8 mouse cellular contexts compared by ENCODE assay signal in the genomic region with DNA sequence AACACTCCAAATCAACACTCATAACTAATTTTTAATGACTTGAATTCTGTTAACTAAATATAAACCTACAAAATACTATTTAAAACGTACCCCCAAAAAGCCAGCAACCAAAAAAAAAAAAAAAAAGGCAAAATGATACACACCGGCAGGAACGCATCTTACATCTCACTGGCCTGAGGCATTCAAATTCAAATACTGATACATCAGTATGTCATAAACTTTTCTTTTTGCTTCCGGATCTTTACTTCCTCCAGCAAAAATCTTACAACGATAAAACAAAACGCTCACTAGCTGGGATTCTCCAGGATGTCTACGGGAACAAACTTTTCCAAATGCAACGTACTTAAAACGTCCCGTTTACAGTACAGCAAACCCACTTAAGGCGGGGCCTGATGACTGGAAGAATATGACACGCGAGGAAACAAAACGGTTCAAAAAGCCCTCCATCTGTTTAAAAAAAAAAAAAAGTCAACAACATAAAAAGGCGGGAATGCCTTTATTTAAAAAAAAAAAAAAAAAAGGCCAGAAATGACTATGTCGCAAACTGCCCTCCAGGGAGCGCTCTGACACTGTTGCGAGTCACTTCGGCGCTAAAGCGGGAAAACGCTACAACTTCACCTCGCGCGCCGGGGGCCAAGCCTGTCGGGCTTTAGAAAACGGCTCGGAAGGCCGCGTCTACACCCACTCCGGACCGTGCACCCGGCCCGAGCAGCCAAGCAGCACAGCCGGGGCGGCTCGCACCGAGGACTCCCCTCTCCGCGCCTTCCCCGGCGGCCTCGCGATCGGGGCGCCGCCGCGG. TPM values are rescaled to one million over a fixed set of nuclear protein-coding genes. Genes with fewer than 3 reads are reported as not detected.
A peak's percentile ranks its signal among the peaks of the same experiment; 100 is the strongest.
DNase-seq lines count a peak whose midpoint lies in the region; ATAC-seq and TF ChIP-seq lines count a peak whose summit lies in the region.

No protein-coding gene starts in this region.

- WGBS in forebrain, embryonic 14.5 days: 1% methylated on average over 47 of the region's 50 CpGs
- 0% methylated on average over 41 of the region's 50 CpGs for WGBS in lung, postnatal 0 days

- H3K4me2 ChIP-seq in forebrain, embryonic 14.5 days (ENCODE audit: low read length): peak overlapping the region; percentile 65
- peak overlapping the region; percentile 72 for H3K4me2 ChIP-seq in lung, postnatal 0 days (replicated peaks; ENCODE audit: low read depth, low read length)

- H3K36me3 ChIP-seq in forebrain, embryonic 14.5 days (ENCODE audit: control insufficient read depth, insufficient read depth, low read length): peaks cover 7% of the 10 kb centered on the region
- H3K36me3 ChIP-seq in lung, postnatal 0 days (ENCODE audit: insufficient read depth, low read length): no peaks in the 10 kb centered on the region

- DNase-seq in ES-CJ7 (ENCODE audit: low read depth, low spot score): peak; percentile 90
- peak; percentile 96 for DNase-seq in forebrain, embryonic 14.5 days (ENCODE audit: low spot score)
- DNase-seq in heart, postnatal 14 days: peak; percentile 89 to 90
- peak; percentile 81 to 84 for DNase-seq in layer of hippocampus, adult 2 months (ENCODE audit: low spot score in 2 of 2)
- DNase-seq in lung, postnatal 0 days (ENCODE audit: low spot score): peak; percentile 97
- DNase-seq in ovary, postnatal 10 days (ENCODE audit: low spot score): peak; percentile 72
- DNase-seq in thymus, postnatal 10 days (ENCODE audit: low spot score in 2 of 2): peak; percentile 81 to 89

- peak; percentile 61 for TF ChIP-seq EP300 in lung, postnatal 0 days (IDR thresholded peaks at IDR 0.05)

- intact Hi-C loops in heart, postnatal 14 days (cut with DNase I): loop anchor here (1.0 to 10.0 kb wide), 3 partner anchors 18 to 1844 kb away; no protein-coding TSS in a partner anchor

- peaks cover 14% of the 10 kb centered on the region; the same call in 1 of the 2 replicates for H3K4me1 ChIP-seq in forebrain, embryonic 14.5 days (ENCODE audit: control insufficient read depth, insufficient read depth, low read length)
- H3K4me1 ChIP-seq in lung, postnatal 0 days (ENCODE audit: insufficient read depth, low read depth, low read length): 0 out of 2 replicates have a peak, but pooled peaks cover 3% of the 10 kb centered on the region

- peak overlapping the region; percentile 100 for H3K27ac ChIP-seq in forebrain, embryonic 14.5 days (ENCODE audit: low read depth, low read length)
- H3K27ac ChIP-seq in layer of hippocampus, adult 2 months: peak overlapping the region; percentile 92
- peak overlapping the region; percentile 98 for H3K27ac ChIP-seq in lung, postnatal 0 days (ENCODE audit: low read length)

- ATAC-seq in cerebellum, adult (ENCODE audit: insufficient number of reproducible peaks, low FRiP score, low TSS enrichment): peak; percentile 66
- peak; percentile 51 for ATAC-seq in forebrain, embryonic 14.5 days
- peak; percentile 53 for ATAC-seq in lung, postnatal 0 days

- no peaks in the 10 kb centered on the region for H3K9me3 ChIP-seq in forebrain, embryonic 14.5 days (replicated peaks; ENCODE audit: control insufficient read depth, low read length)
- H3K9me3 ChIP-seq in lung, postnatal 0 days (ENCODE audit: low read length): no peaks in the 10 kb centered on the region

- peak; percentile 87 for TF ChIP-seq CTCF in layer of hippocampus, adult 2 months (conservative IDR thresholded peaks at IDR 0.05)
- TF ChIP-seq CTCF in lung, postnatal 0 days (IDR thresholded peaks at IDR 0.05): peak; percentile 81

- peak overlapping the region; percentile 98 for H3K4me3 ChIP-seq in forebrain, embryonic 14.5 days (ENCODE audit: low read depth, low read length)
- peak overlapping the region; percentile 79 for H3K4me3 ChIP-seq in layer of hippocampus, adult 2 months
- H3K4me3 ChIP-seq in lung, postnatal 0 days (ENCODE audit: low read depth, low read length): peak overlapping the region; percentile 98

- peak overlapping the region; percentile 99 for H3K9ac ChIP-seq in forebrain, embryonic 14.5 days (ENCODE audit: low read length)
- peak overlapping the region; percentile 92 for H3K9ac ChIP-seq in lung, postnatal 0 days (replicated peaks; ENCODE audit: low read depth)

- no peaks in the 10 kb centered on the region for H3K27me3 ChIP-seq in forebrain, embryonic 14.5 days (replicated peaks; ENCODE audit: control insufficient read depth, insufficient read depth, low read length)
- no peaks in the 10 kb centered on the region for H3K27me3 ChIP-seq in lung, postnatal 0 days (replicated peaks; ENCODE audit: insufficient read depth, low read length)

RNA-seq across cellular contexts. Expression of gene Tmpo, which starts 10.8 kb away (rescaled TPM):
- polyA plus RNA-seq in forebrain, embryonic 14.5 days (2014; fragmentation: Nextera tagmentation; extraction: Ambion mirVana): 157 and 165 TPM in 2 replicates
- 10 to 100 TPM; 54.4 to 60.4 TPM for total RNA-seq in heart, postnatal 14 days (2021)
- 10 to 100 TPM; 37.5 to 39.7 TPM for total RNA-seq in layer of hippocampus, adult 2 months (2021)
- 53.3 and 67.4 TPM in 2 replicates for polyA plus RNA-seq in lung, postnatal 0 days (2015; fragmentation: Nextera tagmentation; extraction: Ambion mirVana)

RNA-seq across cellular contexts. Expression of gene Slc25a3, which starts 46.5 kb away (rescaled TPM):
- polyA plus RNA-seq in forebrain, embryonic 14.5 days (2014; fragmentation: Nextera tagmentation; extraction: Ambion mirVana): 489 and 493 TPM in 2 replicates
- 1,000 to 10,000 TPM; 2,379 to 2,461 TPM for total RNA-seq in heart, postnatal 14 days (2021)
- 100 to 1,000 TPM; 485 to 491 TPM for total RNA-seq in layer of hippocampus, adult 2 months (2021)
- 336 and 358 TPM in 2 replicates for polyA plus RNA-seq in lung, postnatal 0 days (2015; fragmentation: Nextera tagmentation; extraction: Ambion mirVana)

Comparison
In these comparisons a context has a peak if more than half of its experiments do, and no peak if none do; other contexts are left out.
1. Peak in every context shown above with its lines: DNase-seq, ATAC-seq, H3K4me3 ChIP-seq and H3K27ac ChIP-seq.
2. RNA of gene Slc25a3, which starts 46.5 kb away (total RNA-seq): 2,379 to 2,461 TPM in heart, postnatal 14 days; 485 to 491 TPM in layer of hippocampus, adult 2 months; every median in the first group is over 4 times any median in the second.